8 mouse cellular contexts compared by ENCODE assay signal in the genomic region with DNA sequence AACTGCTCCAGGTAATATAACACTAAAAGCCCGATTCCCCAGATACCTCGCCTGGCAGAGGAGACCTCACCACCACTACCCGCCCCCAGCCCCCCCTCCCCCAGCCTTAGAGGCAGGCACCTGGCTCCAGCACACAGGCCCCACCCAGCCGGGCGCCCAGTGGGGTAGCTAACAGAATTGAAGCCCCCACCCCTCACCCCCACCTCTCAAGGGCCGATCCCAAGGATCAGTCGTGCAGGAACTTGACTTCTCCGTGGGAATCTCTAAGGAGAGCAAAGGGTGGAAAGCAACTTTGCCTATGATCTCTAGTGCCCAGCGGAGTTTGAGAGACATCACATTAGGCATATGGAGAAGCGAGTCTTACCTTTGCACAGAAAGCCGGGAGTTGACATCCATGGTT. TPM values are rescaled to one million over a fixed set of nuclear protein-coding genes. Genes with fewer than 3 reads are reported as not detected.
DNase-seq lines count a peak whose midpoint lies in the region; ATAC-seq and TF ChIP-seq lines count a peak whose summit lies in the region.

No protein-coding gene starts in this region.

- H3K9ac ChIP-seq in heart, embryonic 11.5 days (ENCODE audit: low read depth, low read length), result peak overlapping the region; percentile 73
- peak overlapping the region; percentile 51 for H3K9ac ChIP-seq in forebrain, embryonic 16.5 days (replicated peaks; ENCODE audit: low read depth, low read length)
- no peak overlapping the region for H3K9ac ChIP-seq in liver, embryonic 15.5 days

- no peak for DNase-seq in heart, postnatal 10 days
- no peak for DNase-seq in adrenal gland, adult 2 months
- no peak for DNase-seq in cerebellum, adult 9-11 months
- no peak for DNase-seq in left cerebral cortex, adult 11 months (ENCODE audit: low spot score)

- H3K27me3 ChIP-seq in heart, embryonic 11.5 days (ENCODE audit: control insufficient read depth, insufficient read depth, low read length), result no peaks in the 10 kb centered on the region
- H3K27me3 ChIP-seq in E14TG2a.4 (ENCODE audit: insufficient read depth, low read length), result peaks cover 28% of the 10 kb centered on the region
- no peaks in the 10 kb centered on the region; the same call in 1 of the 2 replicates for H3K27me3 ChIP-seq in forebrain, embryonic 16.5 days (replicated peaks; ENCODE audit: control insufficient read depth, insufficient read depth, low read length)
- H3K27me3 ChIP-seq in liver, embryonic 15.5 days, result peaks cover 5% of the 10 kb centered on the region; the same call in 1 of the 2 replicates

- H3K4me3 ChIP-seq in heart, embryonic 11.5 days (ENCODE audit: low read depth, low read length), result peak overlapping the region; percentile 56
- H3K4me3 ChIP-seq in E14TG2a.4 (replicated peaks; ENCODE audit: low read length), result peak overlapping the region; percentile 64
- peak overlapping the region; percentile 52 for H3K4me3 ChIP-seq in forebrain, embryonic 16.5 days (replicated peaks; ENCODE audit: low read length)
- H3K4me3 ChIP-seq in liver, embryonic 15.5 days (replicated peaks), result no peak overlapping the region

- peak overlapping the region; percentile 75 for H3K4me2 ChIP-seq in heart, embryonic 11.5 days
- peak overlapping the region; percentile 85 for H3K4me2 ChIP-seq in forebrain, embryonic 16.5 days (ENCODE audit: low read length)
- peak overlapping the region; percentile 32; the same call in 1 of the 2 replicates for H3K4me2 ChIP-seq in liver, embryonic 15.5 days

- WGBS in heart, embryonic 11.5 days (ENCODE audit: insufficient replicate concordance), result 1% methylated on average over 11 of the region's 11 CpGs
- WGBS in forebrain, embryonic 16.5 days, result 3% methylated on average over 11 of the region's 11 CpGs
- 2% methylated on average over 11 of the region's 11 CpGs for WGBS in liver, embryonic 15.5 days (ENCODE audit: insufficient replicate concordance)

- TF ChIP-seq CTCF in E14TG2a.4 (conservative IDR thresholded peaks at IDR 0.05; ENCODE audit: low read length), result no peak

- intact Hi-C loops in heart, postnatal 10 days (cut with DNase I), result loop anchor here (5.0 kb wide), 2 partner anchors 185 to 310 kb away; no protein-coding TSS in a partner anchor

- H3K36me3 ChIP-seq in heart, embryonic 11.5 days (ENCODE audit: control insufficient read depth, insufficient read depth, low read length), result no peaks in the 10 kb centered on the region
- no peaks in the 10 kb centered on the region for H3K36me3 ChIP-seq in E14TG2a.4 (ENCODE audit: insufficient read depth, low read length)
- no peaks in the 10 kb centered on the region for H3K36me3 ChIP-seq in forebrain, embryonic 16.5 days (ENCODE audit: control insufficient read depth, insufficient read depth)
- no peaks in the 10 kb centered on the region for H3K36me3 ChIP-seq in liver, embryonic 15.5 days (replicated peaks)

- no peaks in the 10 kb centered on the region for H3K9me3 ChIP-seq in heart, embryonic 11.5 days (replicated peaks; ENCODE audit: control insufficient read depth, low read length)
- H3K9me3 ChIP-seq in E14TG2a.4 (ENCODE audit: low read length), result no peaks in the 10 kb centered on the region
- no peaks in the 10 kb centered on the region for H3K9me3 ChIP-seq in forebrain, embryonic 16.5 days (ENCODE audit: control insufficient read depth, low read length)
- H3K9me3 ChIP-seq in liver, embryonic 15.5 days (replicated peaks), result no peaks in the 10 kb centered on the region

- peak; percentile 40; the same call in 1 of the 2 replicates for ATAC-seq in heart, embryonic 11.5 days (replicated peaks; ENCODE audit: insufficient number of reproducible peaks, low FRiP score, low TSS enrichment)
- ATAC-seq in forebrain, embryonic 16.5 days, result peak; percentile 51
- no peak for ATAC-seq in liver, embryonic 15.5 days (ENCODE audit: insufficient read depth)

- H3K27ac ChIP-seq in heart, embryonic 11.5 days (ENCODE audit: low read depth, low read length), result peak overlapping the region; percentile 64; the same call in 1 of the 2 replicates
- no peak overlapping the region for H3K27ac ChIP-seq in forebrain, embryonic 16.5 days (ENCODE audit: low read length)
- no peak overlapping the region for H3K27ac ChIP-seq in liver, embryonic 15.5 days (replicated peaks)

- no peaks in the 10 kb centered on the region for H3K4me1 ChIP-seq in heart, embryonic 11.5 days (ENCODE audit: control insufficient read depth, insufficient read depth, low read length)
- H3K4me1 ChIP-seq in E14TG2a.4 (replicated peaks; ENCODE audit: low read depth, low read length), result peaks cover 16% of the 10 kb centered on the region
- H3K4me1 ChIP-seq in forebrain, embryonic 16.5 days (replicated peaks; ENCODE audit: control insufficient read depth, insufficient read depth, low read length), result peaks cover 11% of the 10 kb centered on the region
- H3K4me1 ChIP-seq in liver, embryonic 15.5 days (replicated peaks), result no peaks in the 10 kb centered on the region

RNA-seq across cellular contexts. Expression of a gene that starts 0.4 kb away (rescaled TPM):
- 24.0 and 30.0 TPM in 2 replicates for polyA plus RNA-seq in heart, embryonic 11.5 days (2014; fragmentation: Nextera tagmentation; extraction: Ambion mirVana)
- 1 to 10 TPM; 1.2 to 1.6 TPM for total RNA-seq in heart, postnatal 10 days (2021)
- polyA plus RNA-seq in forebrain, embryonic 16.5 days (2015; fragmentation: Nextera tagmentation; extraction: Ambion mirVana), result 17.2 and 19.5 TPM in 2 replicates
- 0.02 TPM in 1 of 2 replicates, not detected in the other for polyA plus RNA-seq in liver, embryonic 15.5 days (2015; fragmentation: Nextera tagmentation; extraction: Ambion mirVana)
- total RNA-seq in adrenal gland, adult 2 months (2021), result 1 to 10 TPM; 5.8 to 6.6 TPM
- 2.0 and 4.2 TPM in 2 replicates for polyA plus RNA-seq in adrenal gland, adult 2 months (2012; rRNA removed)

Comparison
In these comparisons a context has a peak if more than half of its experiments do, and no peak if none do; other contexts are left out.
1. H3K4me2 ChIP-seq: peak in every context shown above with its lines; median percentile 85 in forebrain, embryonic 16.5 days; 75 in heart, embryonic 11.5 days; 32 in liver, embryonic 15.5 days.